Mouse (Mus musculus) liver, postnatal 0 days (tissue): ENCODE measurements around the gene Bmp8a. TPM values are rescaled to one million over a fixed set of nuclear protein-coding genes. Genes with fewer than 3 reads are reported as not detected.

ENCODE experiments used
- ATAC-seq: fragments of 200-750 bp; cut with Nextera tagmentation; 2 replicates; pipeline ENCODE4 v1.8.0; 2017; ENCODE audit warnings: mild to moderate bottlenecking, moderate library complexity
- DNase-seq: peaks from one replicate; pipeline ENCODE4 v3.0.0-alpha.2; 2016
- H3K27ac ChIP-seq: fragments of 300-500 bp; sonication (generic); 2 replicates; pipeline ENCODE4 v1.5.1; 2014; ENCODE audit warnings: antibody characterized with exemption, moderate library complexity, mild to moderate bottlenecking, low read depth
- H3K27me3 ChIP-seq: fragments of 300-500 bp; sonication (generic); 2 replicates; pipeline ENCODE4 v1.6.1; 2014; ENCODE audit warnings: low read length, control low read depth, mixed read lengths; ENCODE audit not compliant: insufficient read depth
- H3K36me3 ChIP-seq: fragments of 300-500 bp; sonication (generic); replicated peaks from 2 replicates; pipeline ENCODE4 v1.6.1; 2014; ENCODE audit warnings: mild to moderate bottlenecking, control low read depth, low read length, moderate library complexity, mixed read lengths; ENCODE audit not compliant: insufficient read depth
- H3K4me1 ChIP-seq: fragments of 300-500 bp; sonication (generic); 2 replicates; pipeline ENCODE4 v1.6.1; 2014; ENCODE audit warnings: antibody characterized with exemption, mild to moderate bottlenecking, control low read depth; ENCODE audit not compliant: insufficient read depth
- H3K4me2 ChIP-seq: fragments of 300-500 bp; sonication (generic); 2 replicates; pipeline ENCODE4 v1.6.1; 2014; ENCODE audit warnings: low read depth, mild to moderate bottlenecking, low read length, moderate library complexity, mixed read lengths
- H3K4me3 ChIP-seq: fragments of 300-500 bp; sonication (generic); 2 replicates; pipeline ENCODE4 v1.5.1; 2014; ENCODE audit warnings: low read depth, low read length
- H3K9ac ChIP-seq: fragments of 300-500 bp; sonication (generic); replicated peaks from 2 replicates; pipeline ENCODE4 v1.6.1; 2014; ENCODE audit warnings: mild to moderate bottlenecking, moderate library complexity
- H3K9me3 ChIP-seq: fragments of 300-500 bp; sonication (generic); 2 replicates; pipeline ENCODE4 v1.6.1; 2016; ENCODE audit warnings: mild to moderate bottlenecking, control low read depth, low read length, mixed read lengths
- CTCF ChIP-seq: sonication (generic); IDR thresholded peaks from 2 replicates; pipeline ENCODE4 v1.5.1; 2016; ENCODE audit warnings: antibody characterized with exemption, low read depth
- EP300 ChIP-seq: IDR thresholded peaks from 2 replicates; pipeline ENCODE4 v1.6.1; 2016; ENCODE audit warnings: antibody characterized with exemption, low read depth, mild to moderate bottlenecking
- WGBS: fragments of 180-500 bp; shearing (Covaris S2); extraction: QIAGEN DNeasy Blood & Tissue Kit; methylation state at CpG from one replicate; pipeline ENCODE4 v1.1.7; 2014; ENCODE audit not compliant: insufficient replicate concordance; 5-methylcytosine and 5-hydroxymethylcytosine counted together
- polyA plus RNA-seq: library from polyadenylated mRNA; unstranded; fragments of >200 nt; fragmentation: Nextera tagmentation; extraction: Ambion mirVana; gene quantifications from 2 replicates; pipeline ENCODE4 v1.2.1, GENCODE M21; 2015

Bmp8a gene
- polyA plus RNA-seq, 1 experiment from 2014 or later = 0.21 TPM

- H3K36me3 ChIP-seq = peaks cover 74% of the 10 kb centered on the region
- no peak overlapping the region for H3K4me2 ChIP-seq
- ATAC-seq (no peak), DNase-seq (no peak)
- no peak overlapping the region for H3K27ac ChIP-seq
- 85% methylated on average over 3 of the region's 3 CpGs for WGBS
- no peaks in the 10 kb centered on the region for H3K9me3 ChIP-seq
- no peaks in the 10 kb centered on the region for H3K27me3 ChIP-seq
- TF ChIP-seq CTCF = no peak
- TF ChIP-seq EP300 = no peak
- no peaks in the 10 kb centered on the region for H3K4me1 ChIP-seq
- no peak overlapping the region for H3K4me3 ChIP-seq
- H3K9ac ChIP-seq = no peak overlapping the region
Observed at GRCm38 (mm10) chr4:123376031-123376430, 33.0 kb upstream of the Bmp8a start.

GRCm38 (mm10) chr4:123374316-123375008 is 31.4 kb upstream of the Bmp8a start:
- DNase-seq = peak; percentile 19
- ATAC-seq = peak; percentile 94

GRCm38 (mm10) chr4:123363555-123363954 is 20.5 kb upstream of the Bmp8a start:
- WGBS = 91% methylated on average over 4 of the region's 4 CpGs
- H3K9ac ChIP-seq = no peak overlapping the region
- no peak for TF ChIP-seq CTCF
- no peak for TF ChIP-seq EP300
- no peaks in the 10 kb centered on the region for H3K4me1 ChIP-seq
- H3K36me3 ChIP-seq = peaks cover 78% of the 10 kb centered on the region
- ATAC-seq (no peak), DNase-seq (no peak)
- H3K27ac ChIP-seq = no peak overlapping the region
- no peak overlapping the region for H3K4me2 ChIP-seq
- H3K27me3 ChIP-seq = no peaks in the 10 kb centered on the region
- H3K9me3 ChIP-seq = no peaks in the 10 kb centered on the region
- H3K4me3 ChIP-seq = no peak overlapping the region

More at GRCm38 (mm10) chr4:123374316-123375008, 31.4 kb upstream of the Bmp8a start:
- Histone ChIP-seq H3K27ac (peak overlapping the region; percentile 67), H3K4me3 (no peak overlapping the region), H3K4me2 (peak overlapping the region; percentile 27; the same call in 1 of the 2 replicates), H3K9ac (no peak overlapping the region), H3K4me1 (no peaks in the 10 kb centered on the region), H3K27me3 (no peaks in the 10 kb centered on the region), H3K9me3 (no peaks in the 10 kb centered on the region), H3K36me3 (peaks cover 80% of the 10 kb centered on the region)
- 73% methylated on average over 12 of the region's 12 CpGs for WGBS
- TF ChIP-seq CTCF (no peak), EP300 (no peak)

GRCm38 (mm10) chr4:123360771-123361170 is 17.7 kb upstream of the Bmp8a start:
- H3K4me1 ChIP-seq = no peaks in the 10 kb centered on the region
- DNase-seq = no peak
- H3K27me3 ChIP-seq = no peaks in the 10 kb centered on the region
- no peak overlapping the region for H3K9ac ChIP-seq
- peaks cover 72% of the 10 kb centered on the region for H3K36me3 ChIP-seq
- H3K27ac ChIP-seq = no peak overlapping the region
- no peaks in the 10 kb centered on the region for H3K9me3 ChIP-seq
- 91% methylated on average over 12 of the region's 12 CpGs for WGBS
- H3K4me2 ChIP-seq = no peak overlapping the region
- no peak overlapping the region for H3K4me3 ChIP-seq
- TF ChIP-seq CTCF (no peak), EP300 (no peak)
- ATAC-seq = no peak

- H3K36me3 ChIP-seq = peaks cover 74% of the 10 kb centered on the region
- H3K27me3 ChIP-seq = no peaks in the 10 kb centered on the region
- WGBS = 87% methylated on average over 7 of the region's 7 CpGs
- H3K4me2 ChIP-seq = no peak overlapping the region
- H3K9ac ChIP-seq = no peak overlapping the region
- no peaks in the 10 kb centered on the region for H3K4me1 ChIP-seq
- no peak for TF ChIP-seq CTCF
- TF ChIP-seq EP300 = no peak
- no peak for ATAC-seq
- no peaks in the 10 kb centered on the region for H3K9me3 ChIP-seq
- H3K4me3 ChIP-seq = no peak overlapping the region
- no peak for DNase-seq
- H3K27ac ChIP-seq = no peak overlapping the region
Observed at GRCm38 (mm10) chr4:123358613-123359012, 15.6 kb upstream of the Bmp8a start.

- Histone ChIP-seq H3K4me1 (no peaks in the 10 kb centered on the region), H3K4me3 (no peak overlapping the region), H3K27ac (no peak overlapping the region), H3K4me2 (no peak overlapping the region), H3K9me3 (no peaks in the 10 kb centered on the region), H3K36me3 (peaks cover 76% of the 10 kb centered on the region), H3K9ac (no peak overlapping the region), H3K27me3 (no peaks in the 10 kb centered on the region)
- TF ChIP-seq EP300 (no peak), CTCF (no peak)
- WGBS = 87% methylated on average over 8 of the region's 8 CpGs
- ATAC-seq = no peak
- DNase-seq = no peak
Observed at GRCm38 (mm10) chr4:123355941-123356340, 12.9 kb upstream of the Bmp8a start.
